Mouse (Mus musculus): Measurements from ENCODE around the gene Ass1. TPM values are rescaled to one million over a fixed set of nuclear protein-coding genes. Genes with fewer than 3 reads are reported as not detected.

The Ass1 gene
- 13.9 and 19.5 TPM in 2 replicates for polyA plus RNA-seq (2015; fragmentation: Nextera tagmentation; extraction: Ambion mirVana)

DNA sequence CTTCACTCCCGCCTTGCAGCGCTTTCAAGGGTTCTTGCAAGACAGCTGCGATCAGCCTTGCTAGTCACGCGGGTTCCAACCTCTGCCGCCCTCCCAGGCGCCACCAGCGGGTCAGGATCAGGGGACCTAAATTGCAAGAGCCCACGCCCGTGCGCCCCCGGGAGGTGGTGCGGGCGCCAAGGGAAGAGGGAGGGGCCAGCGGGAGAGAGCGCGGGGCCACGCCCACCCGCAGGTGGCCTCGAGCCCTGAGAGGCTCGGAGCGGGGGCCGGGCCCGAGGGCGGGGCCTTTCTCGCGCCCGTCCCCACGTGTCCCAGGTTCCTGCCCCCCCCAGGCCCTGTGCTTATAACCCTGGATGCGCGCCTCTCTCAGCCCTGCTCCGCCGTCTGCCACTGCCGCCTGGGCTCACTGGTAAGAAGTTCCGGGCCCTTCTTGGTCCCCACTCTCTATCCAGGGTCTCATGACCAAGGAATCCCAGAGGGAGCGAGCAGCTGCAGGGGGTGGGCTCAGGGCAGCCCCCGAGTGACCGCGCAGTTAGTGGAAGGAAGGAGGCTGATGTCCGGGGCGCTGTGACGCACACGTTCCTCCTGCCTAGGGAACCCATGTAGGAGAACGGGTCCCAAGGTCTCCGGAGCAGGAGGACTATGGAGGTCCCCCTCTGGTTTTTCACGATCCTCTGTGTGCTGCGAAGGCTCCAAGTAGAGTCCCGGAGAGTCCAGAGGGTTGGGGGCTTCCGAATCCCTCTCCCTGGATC lies at the start of gene Ass1:
TSS of gene Ass1 (plus strand) at position 277 of the 752 bp plus-strand sequence.

Other genes starting within 250 kb of the Ass1 start
- 18.9 and 19.4 TPM in 2 replicates for gene Ncs1, start 224.4 kb upstream of the Ass1 start, polyA plus RNA-seq (2015; fragmentation: Nextera tagmentation; extraction: Ambion mirVana)
- gene Hmcn2, start 155.8 kb upstream of the Ass1 start, polyA plus RNA-seq (2015; fragmentation: Nextera tagmentation; extraction: Ambion mirVana) = 4.4 and 4.5 TPM in 2 replicates
- 42.2 and 54.9 TPM in 2 replicates for gene Fubp3, start 102.4 kb downstream of the Ass1 start, polyA plus RNA-seq (2015; fragmentation: Nextera tagmentation; extraction: Ambion mirVana)
- gene Prdm12, start 169.8 kb downstream of the Ass1 start, polyA plus RNA-seq (2015; fragmentation: Nextera tagmentation; extraction: Ambion mirVana) = not detected in 2 replicates
- gene Exosc2, start 200.5 kb downstream of the Ass1 start, polyA plus RNA-seq (2015; fragmentation: Nextera tagmentation; extraction: Ambion mirVana) = 23.1 and 25.2 TPM in 2 replicates
- 22.1 and 23.1 TPM in 2 replicates for gene Abl1, start 218.2 kb downstream of the Ass1 start, polyA plus RNA-seq (2015; fragmentation: Nextera tagmentation; extraction: Ambion mirVana)

Measured in urinary bladder, postnatal 0 days (tissue).